ENCODE assay signal across 9 mouse cellular contexts in the genomic region with DNA sequence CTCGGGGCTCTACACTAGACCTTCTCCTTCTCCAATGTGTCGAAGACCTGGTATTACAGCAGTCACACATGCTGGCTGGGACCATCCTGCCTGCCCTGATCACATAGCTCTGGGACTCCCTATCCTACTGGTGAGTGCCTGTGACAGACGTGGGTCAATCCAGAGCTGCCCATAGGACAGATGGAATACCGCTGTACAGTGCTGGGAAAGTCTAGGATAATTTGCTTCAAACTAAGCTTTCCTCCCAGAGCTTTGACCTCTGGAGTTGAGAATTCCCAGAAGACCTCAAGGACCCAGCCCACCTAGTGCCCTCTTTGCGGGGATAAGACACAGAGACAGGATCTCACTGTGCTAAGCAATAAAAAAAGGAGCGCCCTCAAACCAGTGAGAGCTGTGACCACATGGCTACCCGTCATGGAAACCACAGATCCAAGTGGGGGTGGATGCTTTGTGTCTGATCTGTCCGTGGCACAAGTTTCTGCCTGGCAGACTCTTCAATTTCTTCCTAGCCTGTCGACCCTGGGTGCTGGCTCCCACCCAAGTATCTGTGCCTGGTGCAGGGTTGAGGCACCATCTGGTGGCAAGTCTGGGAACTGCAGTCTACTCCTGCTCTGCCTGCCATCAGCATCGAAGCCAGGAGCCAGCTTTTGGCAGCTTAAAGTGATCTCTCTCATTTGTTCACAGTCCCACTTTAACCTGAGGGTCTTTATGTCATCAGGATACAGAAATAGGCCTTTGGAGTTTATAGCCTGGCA. TPM values are rescaled to one million over a fixed set of nuclear protein-coding genes. Genes with fewer than 3 reads are reported as not detected.
DNase-seq lines count a peak whose midpoint lies in the region; ATAC-seq and TF ChIP-seq lines count a peak whose summit lies in the region.
"Had no signal": no experiment of that assay in that cellular context is flagged by ENCODE, and none has a peak within 500 bp of the region (broad histone marks: within the 10 kb centered on the region; RNA-seq: fewer than 3 reads in every experiment).

No protein-coding gene starts in this region.

- H3K27ac ChIP-seq in forebrain, embryonic 10.5 days = no peak overlapping the region
- no peak overlapping the region for H3K27ac ChIP-seq in lung, postnatal 0 days (ENCODE audit: low read length)

- intact Hi-C loops in heart, postnatal 36 days (cut with DNase I) = loop anchor here (1.0 to 2.0 kb wide), 3 partner anchors 85 to 159 kb away; partner anchors contain the start of genes Dgcr6 and Rtn4r

- ATAC-seq in lung, postnatal 0 days = peak; percentile 53; the same call in 1 of the 2 replicates

- 50% methylated on average over 10 of the region's 10 CpGs for WGBS in forebrain, embryonic 10.5 days
- WGBS in lung, postnatal 0 days = 43% methylated on average over 10 of the region's 10 CpGs

- no peaks in the 10 kb centered on the region for H3K9me3 ChIP-seq in forebrain, embryonic 10.5 days
- no peaks in the 10 kb centered on the region for H3K9me3 ChIP-seq in lung, postnatal 0 days (ENCODE audit: low read length)

- DNase-seq in ES-CJ7 (ENCODE audit: low read depth, low spot score) = peak; percentile 71
- DNase-seq in brain, embryonic 18.5 days (ENCODE audit: low read depth, low spot score) = peak; percentile 55
- DNase-seq in forebrain, embryonic 10.5 days (ENCODE audit: extremely low spot score, low spot score) = peak; percentile 86
- DNase-seq in heart, postnatal 36 days = peak; percentile 87 to 92
- DNase-seq in layer of hippocampus, adult 9-10 months (ENCODE audit: low spot score) = peak; percentile 93
- DNase-seq in lung, postnatal 0 days (ENCODE audit: low spot score) = peak; percentile 85
- DNase-seq in retina, adult 2 months (ENCODE audit: low read depth, low spot score) = peak; percentile 54
- peak; percentile 89 for DNase-seq in thymus, postnatal 14 days

- H3K4me1 ChIP-seq in forebrain, embryonic 10.5 days = peaks cover 32% of the 10 kb centered on the region
- H3K4me1 ChIP-seq in lung, postnatal 0 days (ENCODE audit: insufficient read depth, low read depth, low read length) = no peaks in the 10 kb centered on the region

- no peaks in the 10 kb centered on the region for H3K36me3 ChIP-seq in forebrain, embryonic 10.5 days (replicated peaks)
- no peaks in the 10 kb centered on the region for H3K36me3 ChIP-seq in lung, postnatal 0 days (ENCODE audit: insufficient read depth, low read length)

- H3K9ac ChIP-seq in lung, postnatal 0 days (replicated peaks; ENCODE audit: low read depth) = no peak overlapping the region

- no peak overlapping the region for H3K4me3 ChIP-seq in forebrain, embryonic 10.5 days
- H3K4me3 ChIP-seq in lung, postnatal 0 days (ENCODE audit: low read depth, low read length) = no peak overlapping the region

- H3K27me3 ChIP-seq in forebrain, embryonic 10.5 days (ENCODE audit: poor library complexity, severe bottlenecking) = 0 out of 2 replicates have a peak, but pooled peaks cover 13% of the 10 kb centered on the region
- no peaks in the 10 kb centered on the region for H3K27me3 ChIP-seq in lung, postnatal 0 days (replicated peaks; ENCODE audit: insufficient read depth, low read length)

- TF ChIP-seq EP300 in lung, postnatal 0 days (IDR thresholded peaks at IDR 0.05) = no peak

- no peak overlapping the region for H3K4me2 ChIP-seq in lung, postnatal 0 days (replicated peaks; ENCODE audit: low read depth, low read length)

- peak; percentile 98 for TF ChIP-seq CTCF in lung, postnatal 0 days (IDR thresholded peaks at IDR 0.05)

RNA-seq across cellular contexts. Expression of gene Ccdc188, which starts 6.1 kb away (rescaled TPM):
- polyA plus RNA-seq in forebrain, embryonic 10.5 days (2016; fragmentation: Nextera tagmentation; extraction: Ambion mirVana) = not detected in 2 replicates
- total RNA-seq in heart, postnatal 36 days (2021) = not detected
- not detected in 2 replicates for polyA plus RNA-seq in lung, postnatal 0 days (2015; fragmentation: Nextera tagmentation; extraction: Ambion mirVana)
- polyA plus RNA-seq: large intestine, adult 2 months had no signal

RNA-seq across cellular contexts. Expression of gene Zdhhc8, which starts 23.3 kb away (rescaled TPM):
- polyA plus RNA-seq in forebrain, embryonic 10.5 days (2016; fragmentation: Nextera tagmentation; extraction: Ambion mirVana) = 9.7 and 10.5 TPM in 2 replicates
- 10 to 100 TPM; 19.7 to 21.5 TPM for total RNA-seq in heart, postnatal 36 days (2021)
- 12.9 and 13.9 TPM in 2 replicates for polyA plus RNA-seq in lung, postnatal 0 days (2015; fragmentation: Nextera tagmentation; extraction: Ambion mirVana)

RNA-seq across cellular contexts. Expression of gene Trmt2a, which starts 36.9 kb away (rescaled TPM):
- 134 and 139 TPM in 2 replicates for polyA plus RNA-seq in forebrain, embryonic 10.5 days (2016; fragmentation: Nextera tagmentation; extraction: Ambion mirVana)
- total RNA-seq in heart, postnatal 36 days (2021) = 10 to 100 TPM; 16.1 to 19.8 TPM
- 39.2 and 39.7 TPM in 2 replicates for polyA plus RNA-seq in lung, postnatal 0 days (2015; fragmentation: Nextera tagmentation; extraction: Ambion mirVana)

RNA-seq across cellular contexts. Expression of gene Ranbp1, which starts 36.9 kb away (rescaled TPM):
- polyA plus RNA-seq in forebrain, embryonic 10.5 days (2016; fragmentation: Nextera tagmentation; extraction: Ambion mirVana) = 1,297 and 1,372 TPM in 2 replicates
- 10 to 100 TPM; 34.5 to 42.1 TPM for total RNA-seq in heart, postnatal 36 days (2021)
- polyA plus RNA-seq in lung, postnatal 0 days (2015; fragmentation: Nextera tagmentation; extraction: Ambion mirVana) = 155 and 163 TPM in 2 replicates

RNA-seq across cellular contexts. Expression of gene Gm49776, which starts 46.5 kb away (rescaled TPM):
- 3.0 and 5.8 TPM in 2 replicates for polyA plus RNA-seq in forebrain, embryonic 10.5 days (2016; fragmentation: Nextera tagmentation; extraction: Ambion mirVana)
- not detected for total RNA-seq in heart, postnatal 36 days (2021)
- polyA plus RNA-seq in lung, postnatal 0 days (2015; fragmentation: Nextera tagmentation; extraction: Ambion mirVana) = 2.2 and 2.5 TPM in 2 replicates
- polyA plus RNA-seq: large intestine, adult 2 months had no signal
